Mouse (Mus musculus): ENCODE results near the gene Gpr107. TPM values are rescaled to one million over a fixed set of nuclear protein-coding genes. Genes with fewer than 3 reads are reported as not detected.

Gene Gpr107
- polyA plus RNA-seq, 1 experiment from 2014 or later, result 30.4 TPM

DNA sequence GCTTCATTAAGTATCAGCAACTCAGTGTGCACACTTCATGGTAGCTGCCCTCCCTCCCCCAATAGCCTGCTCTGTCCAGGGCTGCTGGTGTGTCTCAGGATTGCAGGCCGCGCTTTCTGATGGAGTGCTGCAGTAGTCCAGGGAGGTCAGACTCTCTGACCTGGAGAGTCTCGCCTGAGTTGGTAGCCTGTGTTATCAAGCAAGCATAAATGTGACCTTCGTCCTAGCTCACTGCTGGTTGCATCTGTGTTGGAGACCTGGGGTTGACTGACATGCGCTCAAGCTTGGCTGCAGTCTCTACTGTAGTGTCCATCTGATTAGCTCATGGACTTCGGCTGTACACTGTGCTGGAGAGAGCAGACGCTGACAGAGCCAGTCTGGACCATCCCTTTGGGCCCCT lies 49.7 kb downstream of the Gpr107 start:
- Histone ChIP-seq H3K27ac (ENCODE audit: low read length) (peak overlapping the region; percentile 12; the same call in 1 of the 2 replicates), H3K9ac (ENCODE audit: low read depth, low read length) (no peak overlapping the region), H3K4me3 (ENCODE audit: low read length) (no peak overlapping the region), H3K27me3 (replicated peaks; ENCODE audit: control insufficient read depth, insufficient read depth, low read length) (no peaks in the 10 kb centered on the region), H3K36me3 (ENCODE audit: control insufficient read depth, insufficient read depth, low read length) (no peaks in the 10 kb centered on the region; the same call in 1 of the 2 replicates), H3K4me1 (ENCODE audit: control insufficient read depth, insufficient read depth, low read length) (peaks cover 6% of the 10 kb centered on the region; the same call in 1 of the 2 replicates), H3K4me2 (ENCODE audit: low read depth, low read length) (no peak overlapping the region), H3K9me3 (ENCODE audit: control insufficient read depth, low read length) (no peaks in the 10 kb centered on the region)
- peak; percentile 92 for ATAC-seq
- WGBS, result 53% methylated on average over 7 of the region's 7 CpGs

- Histone ChIP-seq H3K9ac (ENCODE audit: low read depth, low read length) (no peak overlapping the region), H3K27ac (ENCODE audit: low read length) (peak overlapping the region; percentile 2; the same call in 1 of the 2 replicates), H3K4me2 (ENCODE audit: low read depth, low read length) (no peak overlapping the region), H3K36me3 (ENCODE audit: control insufficient read depth, insufficient read depth, low read length) (peaks cover 2% of the 10 kb centered on the region; the same call in 1 of the 2 replicates), H3K27me3 (replicated peaks; ENCODE audit: control insufficient read depth, insufficient read depth, low read length) (no peaks in the 10 kb centered on the region), H3K9me3 (ENCODE audit: control insufficient read depth, low read length) (no peaks in the 10 kb centered on the region), H3K4me1 (ENCODE audit: control insufficient read depth, insufficient read depth, low read length) (peaks cover 6% of the 10 kb centered on the region; the same call in 1 of the 2 replicates), H3K4me3 (ENCODE audit: low read length) (no peak overlapping the region)
- 33% methylated on average over 3 of the region's 3 CpGs for WGBS
- peak; percentile 23 for ATAC-seq
Measured at GRCm38 (mm10) chr2:31202357-31202756, 50.2 kb downstream of the Gpr107 start.

- no peak overlapping the region for H3K9ac ChIP-seq (ENCODE audit: low read depth, low read length)
- no peaks in the 10 kb centered on the region for H3K9me3 ChIP-seq (ENCODE audit: control insufficient read depth, low read length)
- no peak overlapping the region for H3K4me2 ChIP-seq (ENCODE audit: low read depth, low read length)
- peaks cover 6% of the 10 kb centered on the region; the same call in 1 of the 2 replicates for H3K4me1 ChIP-seq (ENCODE audit: control insufficient read depth, insufficient read depth, low read length)
- H3K27me3 ChIP-seq (replicated peaks; ENCODE audit: control insufficient read depth, insufficient read depth, low read length), result no peaks in the 10 kb centered on the region
- H3K27ac ChIP-seq (ENCODE audit: low read length), result peak overlapping the region; percentile 2; the same call in 1 of the 2 replicates
- 86% methylated on average over 4 of the region's 4 CpGs for WGBS
- no peak overlapping the region for H3K4me3 ChIP-seq (ENCODE audit: low read length)
- ATAC-seq, result no peak
- 0 out of 2 replicates have a peak, but pooled peaks cover 2% of the 10 kb centered on the region for H3K36me3 ChIP-seq (ENCODE audit: control insufficient read depth, insufficient read depth, low read length)
Measured at GRCm38 (mm10) chr2:31202956-31203355, 50.8 kb downstream of the Gpr107 start.

DNA sequence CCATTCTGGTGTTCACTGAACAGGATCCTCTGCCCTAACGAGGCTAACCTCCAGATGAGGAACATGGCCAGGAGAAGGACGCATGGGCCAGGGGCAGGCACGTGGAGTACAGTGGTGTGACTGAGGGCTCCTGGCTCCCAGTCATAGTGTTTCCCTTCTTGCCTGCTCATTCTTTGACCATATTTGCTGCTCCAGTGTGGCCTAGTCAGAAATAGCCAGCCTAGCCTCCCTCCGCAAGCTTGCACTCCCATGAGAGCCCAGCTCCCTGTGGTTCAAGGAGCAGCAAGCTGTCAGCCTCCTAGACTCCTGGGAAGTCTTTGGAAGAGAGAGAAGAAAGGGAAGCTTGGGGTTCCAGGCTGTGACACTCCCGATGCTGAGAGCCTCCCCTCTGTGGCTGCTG lies 52.6 kb downstream of the Gpr107 start:
- Histone ChIP-seq H3K27me3 (replicated peaks; ENCODE audit: control insufficient read depth, insufficient read depth, low read length) (no peaks in the 10 kb centered on the region), H3K4me3 (ENCODE audit: low read length) (no peak overlapping the region), H3K9ac (ENCODE audit: low read depth, low read length) (no peak overlapping the region), H3K4me1 (ENCODE audit: control insufficient read depth, insufficient read depth, low read length) (peaks cover 6% of the 10 kb centered on the region; the same call in 1 of the 2 replicates), H3K4me2 (ENCODE audit: low read depth, low read length) (no peak overlapping the region), H3K27ac (ENCODE audit: low read length) (no peak overlapping the region), H3K36me3 (ENCODE audit: control insufficient read depth, insufficient read depth, low read length) (0 out of 2 replicates have a peak, but pooled peaks cover 2% of the 10 kb centered on the region), H3K9me3 (ENCODE audit: control insufficient read depth, low read length) (no peaks in the 10 kb centered on the region)
- ATAC-seq, result no peak
- 88% methylated on average over 5 of the region's 5 CpGs for WGBS

GRCm38 (mm10) chr2:31206211-31206610 lies 54.1 kb downstream of the Gpr107 start:
- Histone ChIP-seq H3K36me3 (ENCODE audit: control insufficient read depth, insufficient read depth, low read length) (peaks cover 6% of the 10 kb centered on the region; the same call in 1 of the 2 replicates), H3K27me3 (replicated peaks; ENCODE audit: control insufficient read depth, insufficient read depth, low read length) (no peaks in the 10 kb centered on the region), H3K4me1 (ENCODE audit: control insufficient read depth, insufficient read depth, low read length) (peaks cover 8% of the 10 kb centered on the region; the same call in 1 of the 2 replicates), H3K4me3 (ENCODE audit: low read length) (no peak overlapping the region), H3K9me3 (ENCODE audit: control insufficient read depth, low read length) (no peaks in the 10 kb centered on the region), H3K9ac (ENCODE audit: low read depth, low read length) (no peak overlapping the region), H3K27ac (ENCODE audit: low read length) (no peak overlapping the region), H3K4me2 (ENCODE audit: low read depth, low read length) (no peak overlapping the region)
- 72% methylated on average over 4 of the region's 4 CpGs for WGBS
- ATAC-seq, result no peak

GRCm38 (mm10) chr2:31206882-31207281 lies 54.8 kb downstream of the Gpr107 start:
- Histone ChIP-seq H3K27ac (ENCODE audit: low read length) (no peak overlapping the region), H3K4me3 (ENCODE audit: low read length) (no peak overlapping the region), H3K4me2 (ENCODE audit: low read depth, low read length) (no peak overlapping the region), H3K9me3 (ENCODE audit: control insufficient read depth, low read length) (no peaks in the 10 kb centered on the region), H3K9ac (ENCODE audit: low read depth, low read length) (no peak overlapping the region), H3K27me3 (replicated peaks; ENCODE audit: control insufficient read depth, insufficient read depth, low read length) (no peaks in the 10 kb centered on the region), H3K4me1 (ENCODE audit: control insufficient read depth, insufficient read depth, low read length) (peaks cover 7% of the 10 kb centered on the region; the same call in 1 of the 2 replicates), H3K36me3 (ENCODE audit: control insufficient read depth, insufficient read depth, low read length) (peaks cover 6% of the 10 kb centered on the region; the same call in 1 of the 2 replicates)
- no peak for ATAC-seq
- WGBS, result 59% methylated on average over 8 of the region's 8 CpGs

GRCm38 (mm10) chr2:31208544-31209142 lies 56.5 kb downstream of the Gpr107 start:
- no peak for ATAC-seq
- peaks cover 6% of the 10 kb centered on the region; the same call in 1 of the 2 replicates for H3K36me3 ChIP-seq (ENCODE audit: control insufficient read depth, insufficient read depth, low read length)
- WGBS, result 90% methylated on average over 13 of the region's 13 CpGs

DNA sequence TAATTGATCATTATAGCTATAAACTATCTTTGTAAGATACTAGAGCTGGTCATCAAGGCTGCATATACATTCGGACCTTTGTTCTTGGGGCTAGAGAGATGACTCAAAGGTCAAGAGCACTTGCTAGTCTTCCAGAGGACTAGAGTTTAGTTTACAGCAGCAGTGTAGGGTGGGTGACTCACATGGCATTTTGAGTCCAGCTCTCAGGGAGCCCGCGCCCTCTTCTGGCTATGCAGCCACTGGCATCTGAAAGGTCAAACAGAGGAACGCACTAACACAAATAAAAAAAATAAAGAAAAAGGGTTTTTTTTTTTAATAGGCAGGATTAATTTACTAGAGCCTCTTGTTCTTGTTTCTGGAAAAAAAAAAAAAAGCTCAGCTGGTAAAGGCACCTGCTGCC lies 57.4 kb downstream of the Gpr107 start:
- ATAC-seq, result no peak
- H3K4me2 ChIP-seq (ENCODE audit: low read depth, low read length), result no peak overlapping the region
- peaks cover 11% of the 10 kb centered on the region for H3K36me3 ChIP-seq (ENCODE audit: control insufficient read depth, insufficient read depth, low read length)
- no peaks in the 10 kb centered on the region for H3K27me3 ChIP-seq (replicated peaks; ENCODE audit: control insufficient read depth, insufficient read depth, low read length)
- no peaks in the 10 kb centered on the region for H3K9me3 ChIP-seq (ENCODE audit: control insufficient read depth, low read length)
- WGBS, result 79% methylated on average over 4 of the region's 4 CpGs
- no peak overlapping the region for H3K4me3 ChIP-seq (ENCODE audit: low read length)
- no peak overlapping the region for H3K27ac ChIP-seq (ENCODE audit: low read length)
- 0 out of 2 replicates have a peak, but pooled peaks cover 3% of the 10 kb centered on the region for H3K4me1 ChIP-seq (ENCODE audit: control insufficient read depth, insufficient read depth, low read length)
- no peak overlapping the region for H3K9ac ChIP-seq (ENCODE audit: low read depth, low read length)

More at GRCm38 (mm10) chr2:31208544-31209142, 56.5 kb downstream of the Gpr107 start:
- H3K9me3 ChIP-seq (ENCODE audit: control insufficient read depth, low read length), result no peaks in the 10 kb centered on the region
- H3K4me2 ChIP-seq (ENCODE audit: low read depth, low read length), result no peak overlapping the region
- no peak overlapping the region for H3K9ac ChIP-seq (ENCODE audit: low read depth, low read length)
- H3K27ac ChIP-seq (ENCODE audit: low read length), result no peak overlapping the region
- H3K27me3 ChIP-seq (replicated peaks; ENCODE audit: control insufficient read depth, insufficient read depth, low read length), result no peaks in the 10 kb centered on the region
- H3K4me3 ChIP-seq (ENCODE audit: low read length), result no peak overlapping the region
- H3K4me1 ChIP-seq (ENCODE audit: control insufficient read depth, insufficient read depth, low read length), result 0 out of 2 replicates have a peak, but pooled peaks cover 3% of the 10 kb centered on the region

DNA sequence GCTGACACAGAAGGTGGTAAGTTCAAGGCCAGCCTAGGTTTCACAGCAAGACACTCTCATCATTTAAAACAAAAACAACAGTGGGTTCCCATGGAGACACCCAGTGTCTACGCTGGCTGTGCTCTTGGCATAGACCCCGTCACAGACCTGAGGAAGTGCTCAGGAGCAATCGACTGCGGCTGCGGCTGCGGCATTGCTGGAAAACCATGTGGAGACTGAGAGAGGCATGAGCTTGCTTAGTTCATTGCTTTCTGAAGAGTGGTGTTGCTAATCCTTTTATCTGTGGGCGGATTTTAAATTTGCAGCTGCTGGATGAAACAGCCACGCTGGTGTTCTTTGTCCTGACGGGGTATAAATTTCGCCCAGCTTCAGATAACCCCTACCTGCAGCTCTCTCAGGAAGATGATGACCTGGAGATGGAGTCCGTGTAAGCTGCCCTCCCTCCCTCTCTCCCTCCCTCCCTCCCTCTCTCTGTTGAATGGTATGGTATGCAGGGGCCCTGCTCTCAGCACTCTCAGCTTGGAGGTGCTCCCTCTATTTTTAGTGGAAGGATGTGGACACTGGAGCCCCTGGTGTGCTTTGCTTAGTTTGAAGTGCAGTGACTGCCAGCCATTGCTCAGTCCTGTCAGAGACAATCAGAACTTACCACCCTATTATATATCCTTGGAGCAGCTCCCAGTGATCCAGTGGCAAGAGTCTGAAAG lies 58.2 kb downstream of the Gpr107 start:
- WGBS, result 66% methylated on average over 11 of the region's 11 CpGs

More for the DNA sequence above, 58.2 kb downstream of the Gpr107 start:
- H3K4me2 ChIP-seq (ENCODE audit: low read depth, low read length), result no peak overlapping the region
- H3K9ac ChIP-seq (ENCODE audit: low read depth, low read length), result no peak overlapping the region
- H3K4me1 ChIP-seq (ENCODE audit: control insufficient read depth, insufficient read depth, low read length), result 0 out of 2 replicates have a peak, but pooled peaks cover 3% of the 10 kb centered on the region
- H3K4me3 ChIP-seq (ENCODE audit: low read length), result no peak overlapping the region
- ATAC-seq, result no peak
- no peak overlapping the region for H3K27ac ChIP-seq (ENCODE audit: low read length)
- H3K9me3 ChIP-seq (ENCODE audit: control insufficient read depth, low read length), result no peaks in the 10 kb centered on the region
- peaks cover 11% of the 10 kb centered on the region for H3K36me3 ChIP-seq (ENCODE audit: control insufficient read depth, insufficient read depth, low read length)
- no peaks in the 10 kb centered on the region for H3K27me3 ChIP-seq (replicated peaks; ENCODE audit: control insufficient read depth, insufficient read depth, low read length)
